Mouse (Mus musculus) forebrain, embryonic 14.5 days (tissue): ENCODE measurements around the gene Ugt1a10. TPM values are rescaled to one million over a fixed set of nuclear protein-coding genes. Genes with fewer than 3 reads are reported as not detected.

ENCODE experiments used
- ATAC-seq: fragments of 200-750 bp; cut with Nextera tagmentation; 2 replicates; pipeline ENCODE4 v1.8.0; 2017; ENCODE audit warnings: mild to moderate bottlenecking, moderate library complexity
- DNase-seq: peaks from one replicate; pipeline ENCODE4 v3.0.0-alpha.2; 2015; ENCODE audit warnings: low spot score
- H3K27ac ChIP-seq: fragments of 300-500 bp; sonication (generic); 2 replicates; pipeline ENCODE4 v1.5.1; 2014; ENCODE audit warnings: low read depth, mild to moderate bottlenecking, control low read depth, low read length, moderate library complexity
- H3K27me3 ChIP-seq: fragments of 300-500 bp; sonication (generic); replicated peaks from 2 replicates; pipeline ENCODE4 v1.6.1; 2014; ENCODE audit warnings: low read length, control low read depth, mixed read lengths; ENCODE audit not compliant: control insufficient read depth, insufficient read depth
- H3K36me3 ChIP-seq: fragments of 300-500 bp; sonication (generic); 2 replicates; pipeline ENCODE4 v1.6.1; 2014; ENCODE audit warnings: low read length, control low read depth; ENCODE audit not compliant: control insufficient read depth, insufficient read depth
- H3K4me1 ChIP-seq: fragments of 300-500 bp; sonication (generic); 2 replicates; pipeline ENCODE4 v1.6.1; 2014; ENCODE audit warnings: antibody characterized with exemption, low read length, control low read depth; ENCODE audit not compliant: control insufficient read depth, insufficient read depth
- H3K4me2 ChIP-seq: fragments of 300-500 bp; sonication (generic); 2 replicates; pipeline ENCODE4 v1.6.1; 2014; ENCODE audit warnings: mild to moderate bottlenecking, control low read depth, low read length
- H3K4me3 ChIP-seq: fragments of 300-500 bp; sonication (generic); 2 replicates; pipeline ENCODE4 v1.5.1; 2014; ENCODE audit warnings: low read depth, low read length, control low read depth
- H3K9ac ChIP-seq: fragments of 300-500 bp; sonication (generic); 2 replicates; pipeline ENCODE4 v1.6.1; 2014; ENCODE audit warnings: mild to moderate bottlenecking, low read length, control low read depth, moderate library complexity
- H3K9me3 ChIP-seq: fragments of 300-500 bp; sonication (generic); replicated peaks from 2 replicates; pipeline ENCODE4 v1.6.1; 2016; ENCODE audit warnings: low read length, control low read depth, mixed read lengths; ENCODE audit not compliant: control insufficient read depth
- WGBS: fragments of 180-500 bp; shearing (Covaris S2); extraction: QIAGEN DNeasy Blood & Tissue Kit; methylation state at CpG from one replicate; pipeline ENCODE4 v1.1.7; 2014; 5-methylcytosine and 5-hydroxymethylcytosine counted together
- microRNA-seq: library from miRNA; unstranded; fragments of <30 nt; microRNA quantifications from one replicate; pipeline ENCODE4, GENCODE M21; 2016
- polyA plus RNA-seq: library from polyadenylated mRNA; unstranded; fragments of >200 nt; fragmentation: Nextera tagmentation; extraction: Ambion mirVana; gene quantifications from 2 replicates; pipeline ENCODE4 v1.2.1, GENCODE M21; 2014

The Ugt1a10 gene
- polyA plus RNA-seq, 1 experiment from 2014 or later, result not detected

DNA sequence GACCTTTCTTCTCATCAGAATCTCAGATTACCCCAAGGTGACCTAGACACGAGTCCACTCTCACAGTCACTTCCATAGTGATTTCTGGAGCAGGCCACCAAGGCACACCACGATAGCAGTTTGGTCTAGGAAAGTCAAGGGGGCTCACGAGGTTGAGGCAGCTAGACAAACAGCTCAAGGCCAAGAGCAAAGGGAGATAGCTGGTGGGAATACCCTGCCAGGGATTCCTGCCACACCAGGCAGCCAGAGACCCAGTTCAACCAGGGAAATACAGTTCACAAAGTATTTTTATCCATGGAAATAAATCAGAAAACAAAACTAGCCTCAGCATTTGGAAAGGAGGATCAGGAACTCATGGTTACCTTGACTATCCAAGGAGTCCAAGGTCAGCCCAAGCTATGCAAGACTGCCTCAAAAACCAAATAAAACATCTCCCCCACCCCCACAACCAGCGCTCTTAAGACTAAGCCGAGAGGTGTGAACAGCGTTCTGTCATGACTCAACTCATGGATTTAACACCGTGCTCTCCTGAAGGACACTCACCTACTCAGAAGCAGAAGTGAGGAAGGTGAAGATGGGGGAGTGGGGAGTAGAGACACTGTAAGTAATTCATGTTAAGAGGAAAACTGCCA is 209.2 kb downstream of the Ugt1a10 start:
- Histone ChIP-seq H3K9me3 (no peaks in the 10 kb centered on the region), H3K4me1 (no peaks in the 10 kb centered on the region), H3K27ac (no peak overlapping the region), H3K27me3 (no peaks in the 10 kb centered on the region), H3K4me3 (no peak overlapping the region), H3K9ac (no peak overlapping the region), H3K36me3 (peaks cover 100% of the 10 kb centered on the region), H3K4me2 (no peak overlapping the region)
- DNase-seq, result no peak
- no peak for ATAC-seq
- 90% methylated on average over 7 of the region's 7 CpGs for WGBS

DNA sequence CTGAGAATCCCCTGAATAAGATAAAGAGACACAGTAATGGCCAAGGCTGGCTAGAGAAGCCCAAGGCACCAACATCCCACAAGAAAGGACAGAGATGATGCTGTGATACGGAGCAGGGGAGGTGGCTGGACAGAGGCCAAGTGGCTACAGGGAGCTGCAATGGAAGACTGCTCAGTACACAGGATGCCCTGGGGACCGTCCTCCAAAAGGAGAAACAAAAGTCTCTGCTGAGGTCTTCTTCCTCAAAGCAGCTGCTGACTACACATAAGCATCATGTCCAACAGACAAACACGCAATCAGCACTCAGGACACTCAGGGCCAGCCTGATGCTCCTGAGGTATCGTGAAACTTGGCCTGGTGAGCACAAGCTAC is 209.7 kb downstream of the Ugt1a10 start:
- Histone ChIP-seq H3K4me3 (no peak overlapping the region), H3K27me3 (no peaks in the 10 kb centered on the region), H3K4me1 (no peaks in the 10 kb centered on the region), H3K36me3 (peaks cover 100% of the 10 kb centered on the region), H3K9ac (no peak overlapping the region), H3K27ac (no peak overlapping the region), H3K4me2 (no peak overlapping the region), H3K9me3 (no peaks in the 10 kb centered on the region)
- WGBS, result 78% methylated on average over 4 of the region's 4 CpGs
- ATAC-seq (no peak), DNase-seq (no peak)

DNA sequence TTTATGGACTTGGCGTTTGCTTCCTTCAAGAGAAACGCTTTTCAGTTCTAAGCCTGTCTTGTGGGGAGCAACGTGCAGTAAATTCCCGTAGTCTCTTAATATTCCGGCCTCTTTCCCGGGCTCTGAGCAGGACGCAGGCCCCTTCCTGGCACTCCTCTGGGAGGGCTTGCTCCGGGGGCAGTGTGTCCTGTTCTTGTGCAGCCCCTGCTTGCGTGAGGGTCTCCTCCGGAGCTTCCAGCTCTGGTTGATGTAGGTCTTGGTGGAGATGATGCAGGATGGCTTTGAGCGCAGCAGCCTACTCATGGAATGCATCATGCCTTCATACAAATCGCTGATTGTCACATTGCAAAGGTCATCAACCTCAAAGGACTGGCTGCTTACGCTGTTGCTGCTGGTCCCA is 210.9 kb downstream of the Ugt1a10 start:
- no peaks in the 10 kb centered on the region for H3K9me3 ChIP-seq
- H3K4me3 ChIP-seq, result no peak overlapping the region
- H3K4me2 ChIP-seq, result no peak overlapping the region
- H3K27me3 ChIP-seq, result no peaks in the 10 kb centered on the region
- 89% methylated on average over 13 of the region's 13 CpGs for WGBS
- ATAC-seq (no peak), DNase-seq (no peak)
- H3K27ac ChIP-seq, result no peak overlapping the region
- H3K36me3 ChIP-seq, result peaks cover 91% of the 10 kb centered on the region
- H3K4me1 ChIP-seq, result no peaks in the 10 kb centered on the region
- no peak overlapping the region for H3K9ac ChIP-seq

DNA sequence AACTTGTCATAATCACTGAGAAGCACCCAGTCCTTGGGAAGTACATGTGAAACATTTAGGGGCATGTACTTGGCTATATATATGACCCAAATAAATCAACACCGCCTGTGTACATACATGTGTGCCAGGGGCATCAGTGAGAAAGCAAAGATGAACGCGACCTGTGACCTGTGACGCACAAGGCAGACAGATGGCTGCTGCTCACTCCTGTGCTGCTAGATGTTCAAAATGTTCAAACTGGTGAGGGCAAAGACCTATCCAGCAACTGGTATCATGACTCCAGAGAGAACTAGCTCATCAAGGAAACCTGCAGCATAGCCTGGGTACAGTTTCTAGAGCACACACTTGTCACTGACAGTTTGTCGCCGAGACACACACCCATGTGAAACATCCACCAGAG is 212.3 kb downstream of the Ugt1a10 start:
- Histone ChIP-seq H3K36me3 (peaks cover 89% of the 10 kb centered on the region), H3K4me3 (no peak overlapping the region), H3K9me3 (no peaks in the 10 kb centered on the region), H3K27me3 (no peaks in the 10 kb centered on the region), H3K9ac (no peak overlapping the region), H3K27ac (no peak overlapping the region), H3K4me1 (no peaks in the 10 kb centered on the region), H3K4me2 (no peak overlapping the region)
- ATAC-seq, result no peak
- no peak for DNase-seq
- WGBS, result 95% methylated on average over 6 of the region's 6 CpGs

DNA sequence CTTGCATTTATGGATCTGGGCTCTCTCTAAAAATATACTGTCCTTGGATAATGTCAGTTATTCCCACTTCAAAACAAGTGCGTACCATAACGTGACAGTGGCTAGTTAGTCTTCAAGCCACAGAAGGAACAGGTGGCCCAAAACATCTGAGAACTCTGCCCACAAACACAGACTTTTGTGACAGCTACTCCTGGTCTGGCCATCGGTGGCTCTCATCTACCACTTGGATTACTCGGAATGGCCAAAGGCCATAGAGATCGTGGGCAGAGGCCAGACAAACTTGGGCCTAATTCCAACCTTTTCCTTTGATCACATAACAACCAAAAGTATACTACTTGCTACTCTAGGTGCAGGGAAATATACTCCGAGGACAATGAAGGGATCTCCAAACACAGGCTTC is 212.9 kb downstream of the Ugt1a10 start:
- Histone ChIP-seq H3K4me1 (no peaks in the 10 kb centered on the region), H3K4me3 (no peak overlapping the region), H3K9ac (no peak overlapping the region), H3K27ac (no peak overlapping the region), H3K36me3 (peaks cover 89% of the 10 kb centered on the region), H3K4me2 (no peak overlapping the region), H3K9me3 (no peaks in the 10 kb centered on the region), H3K27me3 (no peaks in the 10 kb centered on the region)
- ATAC-seq, result no peak
- no peak for DNase-seq
- WGBS, result 85% methylated on average over 6 of the region's 6 CpGs

Small RNA genes within 50 kb of the gene (microRNA-seq; reads per million reads assigned to microRNA genes)
- gene Gm25198, result not detected

Other genes with a start within 250 kb of the Ugt1a10 start
- gene Dgkd, start 202.1 kb upstream of the Ugt1a10 start, polyA plus RNA-seq, result 31.7 and 49.8 TPM in 2 replicates
- gene Usp40, start 46.8 kb upstream of the Ugt1a10 start, polyA plus RNA-seq, result 16.4 and 18.5 TPM in 2 replicates
- not detected in 2 replicates for gene Ugt1a9, start 15.4 kb downstream of the Ugt1a10 start, polyA plus RNA-seq
- gene Ugt1a8, start 32.4 kb downstream of the Ugt1a10 start, polyA plus RNA-seq, result not detected in 2 replicates
- gene Ugt1a7c, start 39.7 kb downstream of the Ugt1a10 start, polyA plus RNA-seq, result 0.36 and 1.3 TPM in 2 replicates
- gene Ugt1a6b, start 47.9 kb downstream of the Ugt1a10 start, polyA plus RNA-seq, result 2.0 and 2.3 TPM in 2 replicates
- 2.3 and 3.6 TPM in 2 replicates for gene Ugt1a6a, start 79.4 kb downstream of the Ugt1a10 start, polyA plus RNA-seq
- gene Ugt1a5, start 110.6 kb downstream of the Ugt1a10 start, polyA plus RNA-seq, result not detected in 2 replicates
- gene Ugt1a2, start 145.2 kb downstream of the Ugt1a10 start, polyA plus RNA-seq, result not detected in 2 replicates
- gene Dnajb3, start 150.4 kb downstream of the Ugt1a10 start, polyA plus RNA-seq, result 11.8 and 14.4 TPM in 2 replicates
- gene Ugt1a1, start 156.6 kb downstream of the Ugt1a10 start, polyA plus RNA-seq, result not detected in 2 replicates
- 1.3 and 1.7 TPM in 2 replicates for gene Mroh2a, start 171.6 kb downstream of the Ugt1a10 start, polyA plus RNA-seq
- gene Hjurp, start 222.2 kb downstream of the Ugt1a10 start, polyA plus RNA-seq, result 64.5 and 76.3 TPM in 2 replicates
- gene Trpm8, start 222.3 kb downstream of the Ugt1a10 start, polyA plus RNA-seq, result not detected in 2 replicates